Comparison of ENCODE assay signal across 19 mouse cellular contexts in genomic region chr7:111146670-111147069, GRCm38 (mm10).
DNase-seq lines count a peak whose midpoint lies in the region; ATAC-seq and TF ChIP-seq lines count a peak whose summit lies in the region.
"Had no signal": no experiment of that assay in that cellular context is flagged by ENCODE, and none has a peak within 500 bp of the region (broad histone marks: within the 10 kb centered on the region; RNA-seq: fewer than 3 reads in every experiment).

No protein-coding gene starts in this region.

- no peak for TF ChIP-seq RAD21 in MEL (IDR thresholded peaks at IDR 0.05; ENCODE audit: low read depth, low read length)

- H3K9me3 ChIP-seq in MEL (replicated peaks; ENCODE audit: insufficient read depth, low read length) = no peaks in the 10 kb centered on the region
- H3K9me3 ChIP-seq in liver, embryonic 14.5 days (ENCODE audit: control insufficient read depth, low read length) = no peaks in the 10 kb centered on the region
- H3K9me3 ChIP-seq in midbrain, postnatal 0 days (ENCODE audit: low read length) = no peaks in the 10 kb centered on the region
- no peaks in the 10 kb centered on the region for H3K9me3 ChIP-seq in forebrain, embryonic 14.5 days (replicated peaks; ENCODE audit: control insufficient read depth, low read length)
- H3K9me3 ChIP-seq: embryonic facial prominence, embryonic 15.5 days; heart, embryonic 12.5 days; hindbrain, embryonic 15.5 days had no signal

- H3K27me3 ChIP-seq in MEL (ENCODE audit: control insufficient read depth in 1 of 2, insufficient read depth in 2 of 2, low read length in 2 of 2) = no peaks in the 10 kb centered on the region
- H3K27me3 ChIP-seq in liver, embryonic 14.5 days (ENCODE audit: control insufficient read depth, insufficient read depth, low read length) = peaks cover 2% of the 10 kb centered on the region; the same call in 1 of the 2 replicates
- no peaks in the 10 kb centered on the region for H3K27me3 ChIP-seq in midbrain, postnatal 0 days (ENCODE audit: insufficient read depth, low read length)
- no peaks in the 10 kb centered on the region for H3K27me3 ChIP-seq in forebrain, embryonic 14.5 days (replicated peaks; ENCODE audit: control insufficient read depth, insufficient read depth, low read length)
- H3K27me3 ChIP-seq: CH12.LX; embryonic facial prominence, embryonic 15.5 days; heart, embryonic 12.5 days; hindbrain, embryonic 15.5 days had no signal

- peak; percentile 81 for ATAC-seq in liver, embryonic 14.5 days (ENCODE audit: insufficient read depth)
- ATAC-seq in megakaryocyte progenitor cell, adult 5-6 weeks (replicated peaks; ENCODE audit: poor library complexity) = peak; percentile 34; the same call in 1 of the 2 replicates
- no peak for ATAC-seq in midbrain, postnatal 0 days (ENCODE audit: low FRiP score)
- ATAC-seq in forebrain, embryonic 14.5 days = no peak
- ATAC-seq: forebrain, embryonic 16.5 days had no signal

- H3K36me3 ChIP-seq in MEL (ENCODE audit: control insufficient read depth in 1 of 2, insufficient read depth in 2 of 2, low read length in 2 of 2) = peaks cover 0 to 15% of the 10 kb centered on the region in 2 experiments; a peak in 2 of 4 replicates
- H3K36me3 ChIP-seq in liver, embryonic 14.5 days (replicated peaks; ENCODE audit: control insufficient read depth, insufficient read depth, low read depth) = no peaks in the 10 kb centered on the region
- H3K36me3 ChIP-seq in midbrain, postnatal 0 days (ENCODE audit: insufficient read depth, low read length) = no peaks in the 10 kb centered on the region
- H3K36me3 ChIP-seq in forebrain, embryonic 14.5 days (ENCODE audit: control insufficient read depth, insufficient read depth, low read length) = no peaks in the 10 kb centered on the region
- H3K36me3 ChIP-seq: embryonic facial prominence, embryonic 15.5 days; heart, embryonic 12.5 days; hindbrain, embryonic 15.5 days had no signal

- peak overlapping the region; percentile 24 for H3K9ac ChIP-seq in MEL (ENCODE audit: control insufficient read depth, low read depth, low read length, poor library complexity, severe bottlenecking)
- H3K9ac ChIP-seq in liver, embryonic 14.5 days (replicated peaks) = no peak overlapping the region; the same call in 1 of the 2 replicates
- no peak overlapping the region for H3K9ac ChIP-seq in midbrain, postnatal 0 days (replicated peaks; ENCODE audit: low read length, poor library complexity, severe bottlenecking)
- H3K9ac ChIP-seq in forebrain, embryonic 14.5 days (ENCODE audit: low read length) = no peak overlapping the region
- H3K9ac ChIP-seq: embryonic facial prominence, embryonic 15.5 days; heart, embryonic 12.5 days; hindbrain, embryonic 15.5 days had no signal

- TF ChIP-seq POLR2A in MEL (IDR thresholded peaks at IDR 0.05; ENCODE audit: control insufficient read depth in 1 of 2, insufficient read depth in 1 of 2, low read depth in 1 of 2, low read length in 2 of 2, poor library complexity in 1 of 2) = peak in 1 of 2 experiments; percentile 47; a peak in 2 of 4 replicates

- WGBS in liver, embryonic 14.5 days (ENCODE audit: insufficient replicate concordance) = 36% methylated on average over 4 of the region's 4 CpGs
- 93% methylated on average over 4 of the region's 4 CpGs for WGBS in midbrain, postnatal 0 days
- WGBS in forebrain, embryonic 14.5 days = 91% methylated on average over 4 of the region's 4 CpGs

- TF ChIP-seq EP300 in MEL (IDR thresholded peaks at IDR 0.05; ENCODE audit: low read depth in 1 of 2, low read length in 2 of 2) = peak in 1 of 2 experiments; percentile 36; a peak in 1 of 4 replicates
- no peak for TF ChIP-seq EP300 in liver, embryonic 14.5 days (IDR thresholded peaks at IDR 0.05; ENCODE audit: low read depth)

- peaks cover 7 to 10% of the 10 kb centered on the region in 2 experiments for H3K4me1 ChIP-seq in MEL (ENCODE audit: control insufficient read depth in 1 of 2, insufficient read depth in 2 of 2, low read length in 2 of 2)
- peaks cover 16 to 29% of the 10 kb centered on the region in 2 experiments for H3K4me1 ChIP-seq in liver, embryonic 14.5 days (replicated peaks; ENCODE audit: control insufficient read depth in 2 of 2, insufficient read depth in 2 of 2, low read length in 1 of 2)
- H3K4me1 ChIP-seq in midbrain, postnatal 0 days (ENCODE audit: insufficient read depth, low read length) = no peaks in the 10 kb centered on the region
- no peaks in the 10 kb centered on the region for H3K4me1 ChIP-seq in forebrain, embryonic 14.5 days (ENCODE audit: control insufficient read depth, insufficient read depth, low read length)
- H3K4me1 ChIP-seq: embryonic facial prominence, embryonic 15.5 days; hindbrain, embryonic 15.5 days had no signal

- H3K4me2 ChIP-seq in liver, embryonic 14.5 days (ENCODE audit: low read depth) = peak overlapping the region; percentile 26
- H3K4me2 ChIP-seq in midbrain, postnatal 0 days (ENCODE audit: low read depth, low read length, poor library complexity, severe bottlenecking) = no peak overlapping the region
- no peak overlapping the region for H3K4me2 ChIP-seq in forebrain, embryonic 14.5 days (ENCODE audit: low read length)
- H3K4me2 ChIP-seq: embryonic facial prominence, embryonic 15.5 days; heart, embryonic 12.5 days; hindbrain, embryonic 15.5 days had no signal

- peak overlapping the region in 1 of 2 experiments; percentile 26; a peak in 2 of 4 replicates for H3K4me3 ChIP-seq in MEL (ENCODE audit: control insufficient read depth in 1 of 2, insufficient read depth in 1 of 2, low read depth in 2 of 2, low read length in 2 of 2)
- no peak overlapping the region for H3K4me3 ChIP-seq in liver, embryonic 14.5 days (ENCODE audit: insufficient read depth in 1 of 2, low read depth in 2 of 2, low read length in 2 of 2)
- H3K4me3 ChIP-seq in midbrain, postnatal 0 days (ENCODE audit: low read depth, low read length) = no peak overlapping the region
- no peak overlapping the region for H3K4me3 ChIP-seq in forebrain, embryonic 14.5 days (ENCODE audit: low read depth, low read length)
- H3K4me3 ChIP-seq: embryonic facial prominence, embryonic 15.5 days; heart, embryonic 12.5 days; hindbrain, embryonic 15.5 days had no signal

- peak overlapping the region; percentile 27; the same call in 1 of the 2 replicates for H3K27ac ChIP-seq in MEL (ENCODE audit: control insufficient read depth, low read depth, low read length)
- peak overlapping the region; percentile 50 for H3K27ac ChIP-seq in liver, embryonic 14.5 days
- H3K27ac ChIP-seq in midbrain, postnatal 0 days (ENCODE audit: low read depth, low read length) = no peak overlapping the region
- H3K27ac ChIP-seq in forebrain, embryonic 14.5 days (ENCODE audit: low read depth, low read length) = no peak overlapping the region
- H3K27ac ChIP-seq: embryonic facial prominence, embryonic 15.5 days; hindbrain, embryonic 15.5 days had no signal

- DNase-seq in MEL (ENCODE audit: low read depth, low spot score) (peak; percentile 84), liver (peak; percentile 26)
- DNase-seq in liver, embryonic 14.5 days (ENCODE audit: low read depth in 3 of 3, low spot score in 3 of 3) = peak in 1 of 3 experiments; percentile 38
- no peak for DNase-seq in B cell, adult 2 months
- DNase-seq in midbrain, postnatal 0 days (ENCODE audit: low spot score) = no peak
- no peak for DNase-seq in forebrain, embryonic 14.5 days (ENCODE audit: low spot score)
- DNase-seq: adrenal gland, adult 8-10 months; adrenal gland, postnatal 36 days; cerebellum, adult 11 months; cerebellum, adult 8-10 months; cerebellum, postnatal 14 days; embryo, embryonic 11 days; gastrocnemius, postnatal 14 days had no signal

- no peak for TF ChIP-seq CTCF in MEL (IDR thresholded peaks at IDR 0.05 in 2 of 3, conservative IDR thresholded peaks at IDR 0.05 in 1 of 3; ENCODE audit: control insufficient read depth in 1 of 3, insufficient read depth in 1 of 3, low read depth in 2 of 3, low read length in 3 of 3, poor library complexity in 1 of 3, severe bottlenecking in 1 of 3)
- TF ChIP-seq CTCF in liver, embryonic 14.5 days (IDR thresholded peaks at IDR 0.05; ENCODE audit: low read depth) = no peak
- TF ChIP-seq CTCF in midbrain, postnatal 0 days (IDR thresholded peaks at IDR 0.05) = no peak

- H3K79me2 ChIP-seq in MEL (ENCODE audit: control insufficient read depth, insufficient read depth, low read length, poor library complexity) = no peaks in the 10 kb centered on the region

TF ChIP-seq in MEL, 35 proteins besides CTCF, POLR2A, EP300 and RAD21 (continues in another document):
- TF ChIP-seq SMC3 (IDR thresholded peaks at IDR 0.05; ENCODE audit: low read depth, low read length) (no peak), SIN3A (IDR thresholded peaks at IDR 0.05; ENCODE audit: low read length) (peak; percentile 58), POLR2AphosphoS2 (IDR thresholded peaks at IDR 0.05; ENCODE audit: low read length) (no peak), CHD2 (IDR thresholded peaks at IDR 0.05; ENCODE audit: low read length) (no peak), ZC3H11A (IDR thresholded peaks at IDR 0.05; ENCODE audit: low read depth, low read length) (no peak), TAL1 (IDR thresholded peaks at IDR 0.05; ENCODE audit: low read length) (no peak), MAFK (IDR thresholded peaks at IDR 0.05; ENCODE audit: borderline replicate concordance, low read depth, low read length) (no peak), MYC (IDR thresholded peaks at IDR 0.05; ENCODE audit: low read depth, low read length) (peak; percentile 32; the same call in 1 of the 2 replicates), CHD1 (IDR thresholded peaks at IDR 0.05; ENCODE audit: low read depth, low read length) (no peak), ZMIZ1 (IDR thresholded peaks at IDR 0.05; ENCODE audit: low read depth, low read length) (no peak), NRF1 (IDR thresholded peaks at IDR 0.05; ENCODE audit: insufficient read depth, low read depth, low read length, poor library complexity, severe bottlenecking) (no peak), JUND (IDR thresholded peaks at IDR 0.05; ENCODE audit: low read depth, low read length) (no peak), ELF1 (IDR thresholded peaks at IDR 0.05; ENCODE audit: low read depth, low read length) (peak; percentile 80), MYB (IDR thresholded peaks at IDR 0.05; ENCODE audit: low read depth, low read length) (no peak), ETS1 (IDR thresholded peaks at IDR 0.05; ENCODE audit: low read depth, low read length) (0 out of 2 replicates have a peak, but pooled peaks have one; percentile 32), E2F4 (IDR thresholded peaks at IDR 0.05; ENCODE audit: borderline replicate concordance, low read depth, low read length) (no peak), ZNF384 (IDR thresholded peaks at IDR 0.05; ENCODE audit: low read depth, low read length) (no peak), HCFC1 (IDR thresholded peaks at IDR 0.05; ENCODE audit: low read depth, low read length) (peak; percentile 81), NELFE (IDR thresholded peaks at IDR 0.05; ENCODE audit: low read depth, low read length) (no peak; the same call in 1 of the 2 replicates), POLR2AphosphoS5 (IDR thresholded peaks at IDR 0.05; ENCODE audit: borderline replicate concordance, low read depth, low read length) (no peak), UBTF (IDR thresholded peaks at IDR 0.05; ENCODE audit: borderline replicate concordance, insufficient read depth, low read depth, low read length) (no peak)

Comparison
In these comparisons a context has a peak if more than half of its experiments do, and no peak if none do; other contexts are left out.
1. DNase-seq: peak in MEL (single experiment) and liver (single experiment); none in B cell, adult 2 months (0 of 2), midbrain, postnatal 0 days (single experiment) and forebrain, embryonic 14.5 days (single experiment).
2. H3K27ac ChIP-seq: peak in MEL (single experiment) and liver, embryonic 14.5 days (single experiment); none in midbrain, postnatal 0 days (single experiment) and forebrain, embryonic 14.5 days (single experiment).
3. ATAC-seq: peak in liver, embryonic 14.5 days (single experiment) and megakaryocyte progenitor cell, adult 5-6 weeks (single experiment); none in midbrain, postnatal 0 days (single experiment) and forebrain, embryonic 14.5 days (single experiment).